Mouse (Mus musculus) mouse embryonic stem cell (cell line): ENCODE results near the gene Zfp951.
"Not testable (repeated sequence)": the region's sequence is repeated elsewhere in the genome, so short reads cannot be mapped to it uniquely, and the experiment has no call there.

Source experiments
- in situ Hi-C, 2 experiments: fragments of 300-500 bp; cut with MboI; formaldehyde crosslinking; loops; 1 replicate in 1 of 2; 3 replicates in 1 of 2; pipeline ENCODE4 v1.14.3; 2019 to 2020; ENCODE audit warnings: low sequenced_read_pairs in 2 of 2, low pct_unique_long_range_greater_than_20kb in 1 of 2, mixed read lengths in 1 of 2; ENCODE audit not compliant: unreplicated experiment in 1 of 2

Zfp951 gene

DNA sequence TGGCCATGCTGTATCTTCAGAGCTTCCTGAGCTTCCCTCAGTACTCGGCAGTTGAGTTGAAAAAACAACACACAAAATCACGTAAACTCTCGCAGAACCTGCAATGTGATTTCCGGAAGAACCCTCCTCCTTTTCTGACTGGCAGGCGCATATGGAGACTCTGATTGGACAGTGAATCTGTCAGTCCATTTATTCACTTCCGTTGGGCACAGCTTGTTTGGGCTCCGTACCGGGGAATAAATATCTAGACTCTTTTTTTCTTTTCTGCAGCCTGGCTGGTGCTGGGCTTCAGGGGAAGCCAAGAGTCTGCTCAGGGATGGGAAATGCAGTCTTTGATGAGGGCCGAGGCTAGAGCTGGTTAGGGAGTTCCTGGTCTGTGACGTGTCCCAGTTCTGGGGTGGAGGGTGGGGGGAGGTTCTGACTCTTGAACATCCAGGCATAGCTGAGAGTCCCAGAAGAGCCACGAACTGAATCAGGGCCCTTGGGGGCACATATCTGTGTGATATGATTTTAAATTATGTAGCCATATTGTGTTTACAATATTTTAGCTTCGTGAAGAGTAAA is at the start of gene Zfp951:
Gene Zfp951, minus strand, starts transcription at position 109 of the 564 bp plus-strand sequence.
- in situ Hi-C loops, result not testable (repeated sequence)

DNA sequence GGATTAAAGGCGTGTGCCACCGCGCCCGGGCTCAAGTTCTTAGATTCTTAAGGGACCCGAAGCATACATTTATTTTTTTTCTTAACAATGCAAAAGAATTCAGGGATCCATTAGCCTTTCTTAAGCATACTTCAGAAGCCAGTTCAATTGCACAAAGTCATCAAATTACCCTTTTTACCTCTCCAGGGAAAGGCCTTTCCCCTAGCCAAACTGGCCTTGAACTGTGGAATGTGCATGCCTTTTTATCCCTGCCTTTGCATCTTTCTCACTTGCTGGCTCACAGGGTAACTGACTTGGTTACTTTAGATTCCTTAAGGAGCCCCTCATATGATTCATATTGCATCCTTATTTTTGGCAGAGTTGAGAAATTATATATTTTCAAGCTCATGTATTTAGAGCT is 46.7 kb upstream of the Zfp951 start:
- in situ Hi-C loops, result not testable (repeated sequence)

DNA sequence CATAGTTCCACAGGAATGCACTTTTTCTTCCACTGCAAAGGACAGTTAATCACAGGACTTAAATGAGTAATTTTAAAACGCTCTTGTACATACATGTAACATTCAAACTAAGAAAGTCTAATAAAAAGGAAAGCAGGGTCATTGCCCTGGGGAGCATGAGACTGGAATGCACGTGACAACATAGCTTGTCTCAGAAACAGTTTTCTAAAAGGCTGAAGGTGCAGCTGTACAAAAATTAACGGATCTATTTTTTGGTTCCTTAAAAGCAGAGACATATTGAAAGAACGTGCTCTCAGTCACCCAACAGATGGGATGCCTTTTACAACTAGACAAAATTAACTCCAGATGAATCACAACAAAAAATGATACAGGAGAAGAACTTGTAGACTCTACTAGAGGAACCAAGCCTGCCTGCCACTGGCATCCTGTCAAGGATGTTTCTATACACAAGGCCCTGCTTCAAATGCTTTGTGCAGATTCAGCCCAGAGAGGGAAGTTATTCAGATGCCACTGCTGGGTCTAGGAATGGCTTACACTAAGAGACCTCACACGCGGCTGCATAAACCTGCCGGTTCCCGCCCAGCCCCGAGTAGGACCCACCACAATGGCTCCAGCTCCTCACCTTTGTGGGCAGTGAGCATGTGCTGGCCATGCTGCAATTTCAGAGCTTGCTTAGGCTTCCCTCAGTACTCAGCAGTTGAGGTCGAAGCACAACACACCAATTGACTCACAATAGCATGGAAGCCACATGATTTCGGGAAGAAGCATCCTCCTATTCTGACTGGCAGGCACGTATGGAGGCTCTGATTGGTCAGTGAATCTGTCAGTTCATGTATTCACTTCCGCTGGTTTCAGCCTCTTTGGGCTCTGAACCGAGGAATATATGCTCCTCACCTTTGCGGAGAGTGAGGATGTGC is 567 bp downstream of the Zfp951 start:
- in situ Hi-C loops, result not testable (repeated sequence)

DNA sequence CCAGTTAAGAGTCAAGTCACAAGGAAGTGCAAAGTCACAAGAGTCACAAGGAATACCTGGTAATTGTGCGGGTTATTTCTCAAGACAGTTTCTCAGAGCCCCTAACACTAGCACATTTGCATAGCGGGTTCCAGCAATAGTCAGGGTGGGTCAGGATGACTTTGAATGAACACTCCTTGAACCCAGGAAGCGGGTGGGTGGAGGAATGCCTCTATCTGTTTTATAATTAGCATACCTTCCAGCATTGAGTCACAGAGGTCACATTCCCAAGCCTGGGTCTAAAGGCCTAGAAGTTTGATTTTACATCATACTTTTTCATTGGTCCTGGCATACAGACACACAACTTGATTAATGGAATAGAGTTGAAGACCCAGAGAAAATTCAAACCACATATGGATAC is 5.3 kb downstream of the Zfp951 start:
- in situ Hi-C loops, result not testable (repeated sequence)

DNA sequence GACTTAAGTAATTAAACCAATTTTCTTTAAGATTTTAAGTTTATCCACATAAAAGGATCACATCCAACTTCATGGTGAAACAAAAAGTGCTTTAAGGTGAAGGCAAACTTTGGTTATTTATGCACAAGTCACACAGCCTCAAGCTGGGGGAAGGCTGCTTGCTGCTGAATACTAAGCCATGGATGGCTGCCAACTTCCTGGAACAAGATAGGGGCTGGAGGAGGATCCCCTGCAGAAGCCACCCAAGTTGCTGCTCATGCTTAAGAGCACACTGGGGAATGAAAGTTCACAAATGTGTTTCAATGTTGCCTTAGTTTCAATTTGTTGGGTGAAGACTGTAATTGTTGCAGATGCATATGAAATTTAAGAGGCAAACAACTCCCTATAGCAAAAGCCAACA is 26.5 kb downstream of the Zfp951 start:
- in situ Hi-C loops, result no loop called here

DNA sequence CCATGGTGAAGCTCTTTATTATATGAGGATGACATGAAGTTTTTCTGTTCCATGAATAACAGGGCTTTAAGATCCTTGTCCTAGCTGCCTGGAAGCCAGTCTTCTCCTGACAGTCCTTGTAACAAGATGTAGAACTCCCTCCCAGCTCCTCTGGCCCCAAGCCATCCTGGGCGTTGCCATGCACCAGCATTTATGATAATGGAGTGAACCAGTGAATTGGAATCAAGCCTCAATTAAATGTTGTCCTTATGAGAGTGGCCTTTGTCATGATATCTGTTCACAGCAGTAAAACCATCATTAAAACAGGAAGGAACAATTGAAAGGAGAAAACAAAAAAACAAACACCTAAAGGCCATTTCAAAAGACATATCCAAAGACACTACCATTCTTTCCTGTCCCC is 30.3 kb downstream of the Zfp951 start:
- in situ Hi-C loops, result no loop called here

DNA sequence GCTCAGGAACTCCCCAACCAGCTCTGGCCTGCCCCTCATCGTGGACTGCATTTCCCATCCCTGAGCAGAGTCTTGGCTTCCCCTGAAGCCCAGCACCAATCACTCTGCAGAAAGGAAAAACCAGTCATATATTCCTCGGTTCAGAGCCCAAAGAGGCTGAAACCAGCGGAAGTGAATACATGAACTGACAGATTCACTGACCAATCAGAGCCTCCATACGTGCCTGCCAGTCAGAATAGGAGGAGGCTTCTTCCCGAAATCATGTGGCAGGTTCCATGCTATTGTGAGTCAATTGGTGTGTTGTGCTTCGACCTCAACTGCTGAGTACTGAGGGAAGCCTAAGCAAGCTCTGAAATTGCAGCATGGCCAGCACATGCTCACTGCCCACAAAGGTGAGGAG is 89.7 kb downstream of the Zfp951 start:
- in situ Hi-C loops, result not testable (repeated sequence)
